Mouse (Mus musculus): Measurements from ENCODE around the gene Dusp2.

DNA sequence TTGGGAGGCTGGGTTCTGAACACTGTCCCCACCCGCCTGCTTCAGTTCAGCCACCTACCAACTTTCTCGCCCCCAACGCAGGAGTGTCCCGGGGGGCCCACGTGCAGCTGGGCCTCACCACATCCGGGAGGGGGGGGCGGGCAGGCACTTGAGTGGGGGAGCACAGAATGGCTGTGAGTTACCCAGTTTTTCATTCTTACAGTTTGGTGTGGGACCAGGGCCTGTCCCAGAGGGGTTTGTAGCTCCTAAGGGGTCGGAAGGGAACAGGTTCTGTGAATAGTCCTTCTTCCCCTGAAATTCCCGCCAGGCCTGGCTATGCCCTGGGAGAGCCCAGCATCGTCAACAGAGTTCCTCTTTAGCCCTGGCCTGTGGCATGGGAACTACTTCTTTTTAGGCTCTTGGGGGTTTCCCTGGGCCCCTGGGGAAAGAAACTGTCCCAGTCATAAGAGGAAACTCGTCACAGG lies 849 bp upstream of the Dusp2 start:
- no peak for TF ChIP-seq CTCF (IDR thresholded peaks at IDR 0.05; ENCODE audit: low read depth)
- TF ChIP-seq EP300 (optimal IDR thresholded peaks at IDR 0.05): no peak
